Mouse (Mus musculus) ES-Bruce4 (cell line): ENCODE measurements around the gene Sigmar1.

Source experiments
- CTCF ChIP-seq: IDR thresholded peaks from one replicate; pipeline ENCODE4 v1.8.1; 2011; ENCODE audit warnings: low read depth, low read length
- EP300 ChIP-seq: IDR thresholded peaks from 2 replicates; pipeline ENCODE4 v1.6.1; 2011; ENCODE audit warnings: low read depth, low read length; ENCODE audit not compliant: insufficient read depth
- POLR2A ChIP-seq: IDR thresholded peaks from one replicate; pipeline ENCODE4 v1.8.1; 2011; ENCODE audit warnings: low read length; ENCODE audit not compliant: insufficient read depth

DNA sequence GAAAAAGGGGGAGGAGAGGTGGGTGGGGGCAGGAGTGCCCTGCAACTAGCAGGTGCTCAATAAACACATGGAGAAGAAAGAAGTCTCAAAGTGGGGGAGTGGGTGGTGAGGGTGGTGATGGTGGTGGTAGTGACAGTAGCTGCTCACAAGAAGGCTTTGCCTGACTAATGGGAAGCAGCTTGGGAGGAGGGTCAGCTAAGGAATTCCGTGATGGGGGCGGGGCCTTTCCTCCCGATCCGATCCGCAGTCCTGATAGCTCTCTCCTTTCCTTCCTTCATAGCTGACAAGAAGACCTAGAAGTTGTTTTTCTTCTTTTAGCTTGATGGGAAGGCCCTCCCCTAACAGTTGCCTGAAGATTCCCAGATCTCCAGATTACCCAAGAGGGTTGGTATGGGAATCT is 51.3 kb downstream of the Sigmar1 start:
- TF ChIP-seq CTCF (no peak), EP300 (no peak), POLR2A (no peak)
